Mouse (Mus musculus) hindbrain, embryonic 16.5 days (tissue): ENCODE measurements around the gene Gm10717. TPM values are rescaled to one million over a fixed set of nuclear protein-coding genes. Genes with fewer than 3 reads are reported as not detected.
"Not testable (repeated sequence)": the region's sequence is repeated elsewhere in the genome, so short reads cannot be mapped to it uniquely, and the experiment has no call there.

Source experiments
- ATAC-seq: fragments of 200-750 bp; cut with Nextera tagmentation; 2 replicates; pipeline ENCODE4 v1.8.0; 2017; ENCODE audit warnings: moderate TSS enrichment, moderate library complexity
- H3K27ac ChIP-seq: fragments of 300-500 bp; sonication (generic); 2 replicates; pipeline ENCODE4 v1.5.1; 2014; ENCODE audit warnings: low read depth, mild to moderate bottlenecking, control low read depth, low read length, moderate library complexity
- H3K27me3 ChIP-seq: fragments of 300-500 bp; sonication (generic); replicated peaks from 2 replicates; pipeline ENCODE4 v1.6.1; 2014; ENCODE audit warnings: low read length; ENCODE audit not compliant: control insufficient read depth, insufficient read depth
- H3K36me3 ChIP-seq: fragments of 300-500 bp; sonication (generic); 2 replicates; pipeline ENCODE4 v1.6.1; 2014; ENCODE audit warnings: mild to moderate bottlenecking, low read length, moderate library complexity, mixed read lengths; ENCODE audit not compliant: control insufficient read depth, insufficient read depth
- H3K4me1 ChIP-seq: fragments of 300-500 bp; sonication (generic); 2 replicates; pipeline ENCODE4 v1.6.1; 2014; ENCODE audit warnings: low read depth, low read length; ENCODE audit not compliant: control insufficient read depth, insufficient read depth
- H3K4me2 ChIP-seq: fragments of 300-500 bp; sonication (generic); 2 replicates; pipeline ENCODE4 v1.6.1; 2014; ENCODE audit warnings: mild to moderate bottlenecking, low read length, control low read depth, moderate library complexity
- H3K4me3 ChIP-seq: fragments of 300-500 bp; sonication (generic); 2 replicates; pipeline ENCODE4 v1.5.1; 2014; ENCODE audit warnings: mild to moderate bottlenecking, low read length, control low read depth, moderate library complexity
- H3K9ac ChIP-seq: fragments of 300-500 bp; sonication (generic); 2 replicates; pipeline ENCODE4 v1.6.1; 2014; ENCODE audit warnings: low read depth, mild to moderate bottlenecking, control low read depth, low read length, moderate library complexity
- H3K9me3 ChIP-seq: fragments of 300-500 bp; sonication (generic); 2 replicates; pipeline ENCODE4 v1.6.1; 2014; ENCODE audit warnings: mild to moderate bottlenecking, low read length, moderate library complexity; ENCODE audit not compliant: control insufficient read depth
- WGBS: fragments of 180-500 bp; shearing (Covaris S2); extraction: QIAGEN DNeasy Blood & Tissue Kit; methylation state at CpG from one replicate; pipeline ENCODE4 v1.1.7; 2014; 5-methylcytosine and 5-hydroxymethylcytosine counted together
- polyA plus RNA-seq: library from polyadenylated mRNA; unstranded; fragments of >200 nt; fragmentation: Nextera tagmentation; extraction: Ambion mirVana; gene quantifications from 2 replicates; pipeline ENCODE4 v1.2.1, GENCODE M21; 2015

Gene Gm10717
- 0.25 and 0.41 TPM in 2 replicates for polyA plus RNA-seq

- 76% methylated on average over 12 of the region's 12 CpGs for WGBS
- H3K4me2 ChIP-seq, H3K4me3 ChIP-seq: not testable (repeated sequence)
Measured at GRCm38 (mm10) chr9:3024912-3025467, at the start of gene Gm10717. Gene Gm10717, plus strand, starts transcription at chr9:3025417.

GRCm38 (mm10) chr9:3000445-3000972 lies 24.7 kb upstream of the Gm10717 start, which contains the start of gene Gm10722:
Gene Gm10722, plus strand, starts transcription at chr9:3000922.
- not testable (repeated sequence) for H3K4me3 ChIP-seq, ATAC-seq

More at GRCm38 (mm10) chr9:3024912-3025467, at the start of gene Gm10717:
- not testable (repeated sequence) for H3K4me1 ChIP-seq, H3K27ac ChIP-seq, H3K36me3 ChIP-seq, ATAC-seq, H3K9me3 ChIP-seq, H3K27me3 ChIP-seq, H3K9ac ChIP-seq

GRCm38 (mm10) chr9:3001006-3001405 lies 24.2 kb upstream of the Gm10717 start:
- not testable (repeated sequence) for H3K4me1 ChIP-seq, H3K9ac ChIP-seq, ATAC-seq, H3K4me2 ChIP-seq, H3K27ac ChIP-seq, H3K36me3 ChIP-seq, H3K4me3 ChIP-seq, H3K27me3 ChIP-seq, H3K9me3 ChIP-seq
- 65% methylated on average over 8 of the region's 8 CpGs for WGBS

More at GRCm38 (mm10) chr9:3000445-3000972, 24.7 kb upstream of the Gm10717 start, which contains the start of gene Gm10722:
- H3K9me3 ChIP-seq, H3K36me3 ChIP-seq, H3K27me3 ChIP-seq, H3K4me1 ChIP-seq, H3K9ac ChIP-seq, H3K4me2 ChIP-seq, H3K27ac ChIP-seq: not testable (repeated sequence)
- 72% methylated on average over 12 of the region's 12 CpGs for WGBS

GRCm38 (mm10) chr9:3001948-3002659 lies 23.1 kb upstream of the Gm10717 start:
- ATAC-seq, result peak; percentile 88
- H3K9me3 ChIP-seq, H3K4me3 ChIP-seq, H3K4me1 ChIP-seq, H3K9ac ChIP-seq, H3K4me2 ChIP-seq, H3K36me3 ChIP-seq, H3K27me3 ChIP-seq, H3K27ac ChIP-seq: not testable (repeated sequence)
- 59% methylated on average over 8 of the region's 11 CpGs for WGBS

DNA sequence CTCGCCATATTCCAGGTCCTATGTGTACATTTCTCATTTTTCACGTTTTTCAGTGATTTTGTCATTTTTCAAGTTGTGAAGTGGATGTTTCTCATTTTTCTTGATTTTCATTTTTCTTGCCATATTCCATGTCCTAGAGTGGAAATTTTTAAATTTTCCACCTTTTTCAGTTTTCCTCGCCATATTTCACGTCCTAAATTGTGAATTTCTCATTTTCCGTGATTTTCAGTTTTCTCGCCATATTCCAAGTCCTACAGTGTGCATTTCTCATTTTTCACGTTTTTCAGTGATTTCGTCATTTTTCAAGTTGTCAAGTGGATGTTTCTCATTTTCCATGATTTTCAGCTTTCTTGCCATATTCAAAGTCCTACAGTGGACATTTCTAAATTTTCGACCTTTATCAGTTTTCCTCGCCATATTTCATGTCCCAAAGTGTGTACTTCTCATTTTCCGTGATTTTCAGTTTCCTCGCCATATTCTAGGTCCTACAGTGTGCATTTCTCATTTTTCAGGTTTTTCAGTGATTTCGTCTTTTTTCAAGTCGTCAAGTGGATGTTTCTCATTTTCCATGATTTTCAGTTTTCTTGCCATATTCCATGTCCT lies 22.3 kb upstream of the Gm10717 start, which contains the start of gene Gm11168:
Gene Gm11168, plus strand, starts transcription at position 553 of the 603 bp plus-strand sequence.
- not testable (repeated sequence) for H3K4me1 ChIP-seq, H3K36me3 ChIP-seq, H3K27me3 ChIP-seq, H3K27ac ChIP-seq, H3K9me3 ChIP-seq, H3K9ac ChIP-seq, H3K4me3 ChIP-seq, H3K4me2 ChIP-seq, ATAC-seq
- 70% methylated on average over 6 of the region's 14 CpGs for WGBS

- not testable (repeated sequence) for H3K9ac ChIP-seq, H3K27me3 ChIP-seq, H3K4me1 ChIP-seq, H3K4me3 ChIP-seq, H3K4me2 ChIP-seq, H3K9me3 ChIP-seq, H3K27ac ChIP-seq, H3K36me3 ChIP-seq, ATAC-seq
- 83% methylated on average over 1 of the region's 5 CpGs for WGBS
Measured at GRCm38 (mm10) chr9:3006179-3006578, 19.0 kb upstream of the Gm10717 start.

- not testable (repeated sequence) for H3K4me1 ChIP-seq, H3K9me3 ChIP-seq, H3K27ac ChIP-seq, H3K9ac ChIP-seq, H3K4me3 ChIP-seq, H3K27me3 ChIP-seq, H3K4me2 ChIP-seq, H3K36me3 ChIP-seq
- ATAC-seq, result peak; percentile 80
- 73% methylated on average over 8 of the region's 8 CpGs for WGBS
Measured at GRCm38 (mm10) chr9:3006636-3007035, 18.6 kb upstream of the Gm10717 start.

GRCm38 (mm10) chr9:3007272-3007671 lies 17.9 kb upstream of the Gm10717 start:
- H3K27ac ChIP-seq, H3K9me3 ChIP-seq, H3K9ac ChIP-seq, ATAC-seq, H3K36me3 ChIP-seq, H3K4me2 ChIP-seq, H3K4me1 ChIP-seq, H3K4me3 ChIP-seq, H3K27me3 ChIP-seq: not testable (repeated sequence)
- 75% methylated on average over 7 of the region's 9 CpGs for WGBS

DNA sequence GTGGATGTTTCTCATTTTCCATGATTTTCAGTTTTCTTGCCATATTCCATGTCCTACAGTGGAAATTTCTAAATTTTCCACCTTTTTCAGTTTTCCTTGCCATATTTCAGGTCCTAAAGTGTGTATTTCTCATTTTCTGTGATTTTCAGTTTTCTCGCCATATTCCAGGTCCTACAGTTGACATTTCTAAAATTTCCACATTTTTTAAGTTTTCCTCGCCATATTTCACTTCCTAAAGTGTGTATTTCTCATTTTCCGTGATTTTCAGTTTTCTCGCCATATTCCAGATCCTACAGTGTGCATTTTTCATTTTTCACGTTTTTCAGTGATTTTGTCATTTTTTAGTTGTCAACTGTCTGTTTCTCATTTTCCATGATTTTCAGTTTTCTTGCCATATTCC lies 15.9 kb upstream of the Gm10717 start:
- H3K4me3 ChIP-seq, result not testable (repeated sequence)

More for the DNA sequence above, 15.9 kb upstream of the Gm10717 start:
- not testable (repeated sequence) for H3K9ac ChIP-seq, H3K4me1 ChIP-seq, H3K4me2 ChIP-seq, H3K36me3 ChIP-seq, H3K9me3 ChIP-seq, H3K27ac ChIP-seq, H3K27me3 ChIP-seq
- peak; percentile 56 for ATAC-seq
- no CpG with 5 or more reads among the region's 5 CpGs for whole genome bisulfite sequencing
